Mouse (Mus musculus) testis, adult 2 months (tissue): ENCODE measurements at regions not wholly inside any gene's neighbourhood (a gene's known extent, or its start where the extent isn't known, plus 50 kb on each side); places are given as distances from the start of the nearest gene placed in this dataset.

Source experiments
- H3K27ac ChIP-seq: fragments of 200-500 bp; 2 replicates; pipeline ENCODE4 v1.5.1; 2012; ENCODE audit warnings: low read depth, low read length; ENCODE audit not compliant: control insufficient read depth, insufficient read depth
- H3K27me3 ChIP-seq: fragments of 200-500 bp; 2 replicates; pipeline ENCODE4 v1.6.1; 2012; ENCODE audit warnings: mild to moderate bottlenecking, low read length, moderate library complexity; ENCODE audit not compliant: control insufficient read depth, insufficient read depth
- H3K36me3 ChIP-seq: fragments of 200-500 bp; 2 replicates; pipeline ENCODE4 v1.6.1; 2012; ENCODE audit warnings: mild to moderate bottlenecking, low read length; ENCODE audit not compliant: control insufficient read depth, insufficient read depth
- H3K4me1 ChIP-seq: fragments of 200-500 bp; 2 replicates; pipeline ENCODE4 v1.6.1; 2012; ENCODE audit warnings: low read length; ENCODE audit not compliant: control insufficient read depth, insufficient read depth
- H3K4me3 ChIP-seq: fragments of 200-500 bp; 2 replicates; pipeline ENCODE4 v1.5.1; 2012; ENCODE audit warnings: low read depth, mild to moderate bottlenecking, low read length, moderate library complexity, mixed read lengths; ENCODE audit not compliant: control insufficient read depth
- CTCF ChIP-seq: fragments of 200-500 bp; IDR thresholded peaks from 2 replicates; pipeline ENCODE4 v1.5.1; 2012; ENCODE audit warnings: low read depth, mild to moderate bottlenecking, inconsistent platforms, low read length, moderate library complexity; ENCODE audit not compliant: control insufficient read depth, insufficient read depth, insufficient replicate concordance
- POLR2A ChIP-seq: fragments of 200-500 bp; IDR thresholded peaks from 2 replicates; pipeline ENCODE4 v1.6.1; 2012; ENCODE audit warnings: low read depth, mild to moderate bottlenecking, inconsistent platforms, low read length, moderate library complexity; ENCODE audit not compliant: control insufficient read depth

GRCm38 (mm10) chr15:59232290-59232689 is 343.2 kb downstream of the Gm49356 start:
- Histone ChIP-seq H3K4me3 (no peak overlapping the region), H3K4me1 (no peaks in the 10 kb centered on the region), H3K36me3 (no peaks in the 10 kb centered on the region), H3K27me3 (no peaks in the 10 kb centered on the region), H3K27ac (no peak overlapping the region)
- no peak for TF ChIP-seq CTCF
- no peak for TF ChIP-seq POLR2A

GRCm38 (mm10) chr15:59237446-59238161 is 348.5 kb downstream of the Gm49356 start:
- Histone ChIP-seq H3K36me3 (no peaks in the 10 kb centered on the region), H3K4me3 (no peak overlapping the region), H3K27me3 (no peaks in the 10 kb centered on the region), H3K27ac (no peak overlapping the region), H3K4me1 (no peaks in the 10 kb centered on the region)
- TF ChIP-seq CTCF (no peak), POLR2A (no peak)

- Histone ChIP-seq H3K36me3 (no peaks in the 10 kb centered on the region), H3K27me3 (no peaks in the 10 kb centered on the region), H3K4me1 (no peaks in the 10 kb centered on the region), H3K4me3 (no peak overlapping the region), H3K27ac (no peak overlapping the region)
- TF ChIP-seq POLR2A (no peak), CTCF (no peak)
Observed at GRCm38 (mm10) chr15:59241752-59242151, 352.7 kb downstream of the Gm49356 start.

GRCm38 (mm10) chr15:59245927-59246649 is 357.0 kb downstream of the Gm49356 start:
- Histone ChIP-seq H3K4me1 (peaks cover 5% of the 10 kb centered on the region; the same call in 1 of the 2 replicates), H3K27ac (no peak overlapping the region; the same call in 1 of the 2 replicates), H3K27me3 (no peaks in the 10 kb centered on the region), H3K36me3 (no peaks in the 10 kb centered on the region), H3K4me3 (no peak overlapping the region)
- TF ChIP-seq POLR2A (no peak), CTCF (no peak)

GRCm38 (mm10) chr15:59248477-59249260 is 359.6 kb downstream of the Gm49356 start:
- Histone ChIP-seq H3K4me1 (peaks cover 5% of the 10 kb centered on the region; the same call in 1 of the 2 replicates), H3K36me3 (no peaks in the 10 kb centered on the region), H3K27me3 (no peaks in the 10 kb centered on the region), H3K27ac (no peak overlapping the region), H3K4me3 (no peak overlapping the region)
- no peak for TF ChIP-seq POLR2A
- TF ChIP-seq CTCF = no peak

GRCm38 (mm10) chr15:59261380-59261779 is 372.3 kb downstream of the Gm49356 start:
- TF ChIP-seq POLR2A = no peak
- no peak for TF ChIP-seq CTCF
- Histone ChIP-seq H3K4me3 (no peak overlapping the region), H3K36me3 (no peaks in the 10 kb centered on the region; the same call in 1 of the 2 replicates), H3K4me1 (no peaks in the 10 kb centered on the region), H3K27ac (no peak overlapping the region), H3K27me3 (no peaks in the 10 kb centered on the region)

- no peaks in the 10 kb centered on the region for H3K4me1 ChIP-seq
- TF ChIP-seq CTCF (no peak), POLR2A (no peak; the same call in 1 of the 2 replicates)
Observed at GRCm38 (mm10) chr15:59262380-59262779, 373.3 kb downstream of the Gm49356 start.

More at GRCm38 (mm10) chr15:59262380-59262779, 373.3 kb downstream of the Gm49356 start:
- Histone ChIP-seq H3K36me3 (no peaks in the 10 kb centered on the region; the same call in 1 of the 2 replicates), H3K4me3 (no peak overlapping the region), H3K27ac (no peak overlapping the region; the same call in 1 of the 2 replicates), H3K27me3 (no peaks in the 10 kb centered on the region)
